ENCODE assay signal across 8 mouse cellular contexts in genomic region chr10:120745138-120745856, GRCm38 (mm10).
DNase-seq lines count a peak whose midpoint lies in the region; ATAC-seq and TF ChIP-seq lines count a peak whose summit lies in the region.

No protein-coding gene starts in this region.

- H3K4me1 ChIP-seq in ES-E14 (ENCODE audit: control insufficient read depth in 2 of 2, insufficient read depth in 2 of 2, low read length in 2 of 2, poor library complexity in 1 of 2) = peaks cover 8 to 17% of the 10 kb centered on the region in 2 experiments
- no peaks in the 10 kb centered on the region for H3K4me1 ChIP-seq in cerebellum, adult 2 months (ENCODE audit: control insufficient read depth, insufficient read depth, low read length)
- H3K4me1 ChIP-seq in liver, embryonic 14.5 days (replicated peaks; ENCODE audit: control insufficient read depth in 2 of 2, insufficient read depth in 2 of 2, low read length in 1 of 2) = 0 out of 4 replicates have a peak, but pooled peaks cover 0 to 2% of the 10 kb centered on the region in 2 experiments
- peaks cover 8% of the 10 kb centered on the region; the same call in 1 of the 2 replicates for H3K4me1 ChIP-seq in neural tube, embryonic 11.5 days (ENCODE audit: control insufficient read depth, insufficient read depth, low read length)

- H3K4me3 ChIP-seq in ES-E14 (ENCODE audit: insufficient read depth in 1 of 2, low read depth in 1 of 2, low read length in 2 of 2, poor library complexity in 1 of 2, severe bottlenecking in 1 of 2) = peak overlapping the region in 1 of 2 experiments; percentile 30; a peak in 3 of 4 replicates
- H3K4me3 ChIP-seq in cerebellum, adult 2 months (replicated peaks; ENCODE audit: insufficient read depth, low read depth, low read length) = no peak overlapping the region
- H3K4me3 ChIP-seq in liver, embryonic 14.5 days (ENCODE audit: insufficient read depth in 1 of 2, low read depth in 2 of 2, low read length in 2 of 2) = peak overlapping the region in 1 of 2 experiments; percentile 35; a peak in 2 of 4 replicates
- peak overlapping the region; percentile 21; the same call in 1 of the 2 replicates for H3K4me3 ChIP-seq in neural tube, embryonic 11.5 days (ENCODE audit: low read depth, low read length)

- H3K9me3 ChIP-seq in ES-E14 (ENCODE audit: control insufficient read depth, insufficient read depth, low read depth, low read length) = no peaks in the 10 kb centered on the region
- no peaks in the 10 kb centered on the region for H3K9me3 ChIP-seq in liver, embryonic 14.5 days (ENCODE audit: control insufficient read depth, low read length)
- no peaks in the 10 kb centered on the region for H3K9me3 ChIP-seq in neural tube, embryonic 11.5 days (ENCODE audit: control insufficient read depth, low read length)

- no peak for ATAC-seq in liver, embryonic 14.5 days (ENCODE audit: insufficient read depth)
- ATAC-seq in neural tube, embryonic 11.5 days (ENCODE audit: insufficient read depth, low FRiP score, low TSS enrichment) = peak; percentile 80

- no peak overlapping the region for H3K9ac ChIP-seq in ES-E14 (ENCODE audit: insufficient read depth, low read depth, low read length, poor library complexity, severe bottlenecking)
- H3K9ac ChIP-seq in liver, embryonic 14.5 days (replicated peaks) = no peak overlapping the region
- peak overlapping the region; percentile 52 for H3K9ac ChIP-seq in neural tube, embryonic 11.5 days (ENCODE audit: low read length)

- no peaks in the 10 kb centered on the region for H3K36me3 ChIP-seq in ES-E14 (ENCODE audit: control insufficient read depth, insufficient read depth, low read length, poor library complexity, severe bottlenecking)
- no peaks in the 10 kb centered on the region for H3K36me3 ChIP-seq in liver, embryonic 14.5 days (replicated peaks; ENCODE audit: control insufficient read depth, insufficient read depth, low read depth)
- H3K36me3 ChIP-seq in neural tube, embryonic 11.5 days (ENCODE audit: control insufficient read depth, insufficient read depth, low read length) = no peaks in the 10 kb centered on the region

- intact Hi-C loops in heart, postnatal 36 days (cut with DNase I) = loop anchor here (10.0 kb wide), 1 partner anchor 120 kb away; no protein-coding TSS in a partner anchor

- in situ Hi-C loops in ES-E14 (cut with MboI; ENCODE audit: low sequenced_read_pairs in 2 of 2, unreplicated experiment in 2 of 2) = no loop called here

- peak; percentile 45 for DNase-seq in ES-E14 (ENCODE audit: low read depth, low spot score)
- peak; percentile 30 to 54 for DNase-seq in cerebellum, adult 2 months
- peak; percentile 89 for DNase-seq in forelimb bud, embryonic 11.5 days (ENCODE audit: low read depth, low spot score)
- DNase-seq in heart, postnatal 36 days = peak; percentile 54 to 59
- DNase-seq in kidney, postnatal 4 days = peak; percentile 81 to 88
- DNase-seq in liver, embryonic 14.5 days (ENCODE audit: low read depth in 3 of 3, low spot score in 3 of 3) = no peak
- peak; percentile 85 for DNase-seq in neural tube, embryonic 11.5 days (ENCODE audit: low spot score)
- DNase-seq in thymus, adult 18-20 months = no peak

- H3K27me3 ChIP-seq in cerebellum, adult 2 months (ENCODE audit: control insufficient read depth, insufficient read depth, low read length) = peaks cover 2% of the 10 kb centered on the region; the same call in 1 of the 2 replicates
- H3K27me3 ChIP-seq in liver, embryonic 14.5 days (ENCODE audit: control insufficient read depth, insufficient read depth, low read length) = no peaks in the 10 kb centered on the region
- H3K27me3 ChIP-seq in neural tube, embryonic 11.5 days (ENCODE audit: control insufficient read depth, insufficient read depth, low read length) = no peaks in the 10 kb centered on the region

- no peak for TF ChIP-seq EP300 in liver, embryonic 14.5 days (IDR thresholded peaks at IDR 0.05; ENCODE audit: low read depth)

- TF ChIP-seq POLR2A in cerebellum, adult 2 months (IDR thresholded peaks at IDR 0.05; ENCODE audit: borderline replicate concordance, insufficient read depth, low read length) = no peak

- no peak overlapping the region for H3K27ac ChIP-seq in ES-E14 (ENCODE audit: insufficient read depth, low read depth, low read length, poor library complexity, severe bottlenecking)
- no peak overlapping the region for H3K27ac ChIP-seq in cerebellum, adult 2 months (ENCODE audit: insufficient read depth, low read length)
- H3K27ac ChIP-seq in liver, embryonic 14.5 days = no peak overlapping the region
- H3K27ac ChIP-seq in neural tube, embryonic 11.5 days (ENCODE audit: low read depth, low read length) = peak overlapping the region; percentile 69

- TF ChIP-seq CTCF in cerebellum, adult 2 months (IDR thresholded peaks at IDR 0.05; ENCODE audit: borderline replicate concordance, insufficient read depth, low read depth, low read length) = no peak
- no peak for TF ChIP-seq CTCF in liver, embryonic 14.5 days (IDR thresholded peaks at IDR 0.05; ENCODE audit: low read depth)

- 11% methylated on average over 18 of the region's 18 CpGs for WGBS in cerebellum, adult 2 months
- WGBS in liver, embryonic 14.5 days (ENCODE audit: insufficient replicate concordance) = 13% methylated on average over 18 of the region's 18 CpGs
- WGBS in neural tube, embryonic 11.5 days = 7% methylated on average over 18 of the region's 18 CpGs

- peak overlapping the region; percentile 47 for H3K4me2 ChIP-seq in liver, embryonic 14.5 days (ENCODE audit: low read depth)
- peak overlapping the region; percentile 50 for H3K4me2 ChIP-seq in neural tube, embryonic 11.5 days (ENCODE audit: low read depth)

TF ChIP-seq in ES-E14, 5 proteins besides CTCF, POLR2A, EP300 and RAD21:
- TF ChIP-seq ZNF384 (IDR thresholded peaks at IDR 0.05; ENCODE audit: low read depth, low read length) (no peak), HCFC1 (IDR thresholded peaks at IDR 0.05; ENCODE audit: borderline replicate concordance, insufficient read depth, low read length) (no peak), ZC3H11A (IDR thresholded peaks at IDR 0.05; ENCODE audit: borderline replicate concordance, low read depth, low read length) (no peak), MAFK (IDR thresholded peaks at IDR 0.05; ENCODE audit: insufficient read depth, low read depth, low read length) (no peak), CHD2 (IDR thresholded peaks at IDR 0.05; ENCODE audit: low read depth, low read length) (no peak)

Comparison
In these comparisons a context has a peak if more than half of its experiments do, and no peak if none do; other contexts are left out.
1. DNase-seq: peak in ES-E14 (single experiment), cerebellum, adult 2 months (2 of 2), forelimb bud, embryonic 11.5 days (single experiment), heart, postnatal 36 days (2 of 2), kidney, postnatal 4 days (2 of 2) and neural tube, embryonic 11.5 days (single experiment); none in liver, embryonic 14.5 days (0 of 3) and thymus, adult 18-20 months (0 of 2).